Comparison of ENCODE assay signal across 9 mouse cellular contexts in the genomic region with DNA sequence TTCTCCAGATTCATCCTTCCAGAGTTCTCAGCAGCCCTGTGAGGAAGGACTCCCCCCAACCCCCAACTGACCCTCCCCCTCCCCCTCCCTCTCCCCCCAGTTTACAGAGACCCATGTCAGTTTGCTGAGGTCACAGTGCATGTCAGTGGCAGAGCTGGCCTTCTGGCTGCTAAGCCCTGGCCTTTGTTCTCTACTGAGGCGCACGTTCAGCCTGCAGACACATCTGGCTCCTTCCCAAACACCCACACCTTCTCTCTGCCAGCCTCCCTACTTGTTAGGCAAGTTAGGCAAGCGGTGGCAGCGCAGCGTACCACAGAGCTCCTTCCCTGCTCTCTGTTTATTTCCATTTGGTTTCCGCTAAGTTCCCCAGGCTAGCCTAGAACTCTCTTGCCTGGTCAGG. TPM values are rescaled to one million over a fixed set of nuclear protein-coding genes. Genes with fewer than 3 reads are reported as not detected.
DNase-seq lines count a peak whose midpoint lies in the region; ATAC-seq lines count a peak whose summit lies in the region.
"Had no signal": no experiment of that assay in that cellular context is flagged by ENCODE, and none has a peak within 500 bp of the region (broad histone marks: within the 10 kb centered on the region; RNA-seq: fewer than 3 reads in every experiment).

No protein-coding gene starts in this region.

- no peak for ATAC-seq in hindbrain, embryonic 16.5 days
- ATAC-seq in liver, embryonic 12.5 days, result peak; percentile 28; the same call in 1 of the 2 replicates
- peak; percentile 24; the same call in 1 of the 2 replicates for ATAC-seq in stomach, embryonic 14.5 days (ENCODE audit: insufficient number of reproducible peaks, insufficient read depth, low FRiP score, low read depth)

- no peaks in the 10 kb centered on the region for H3K36me3 ChIP-seq in heart, embryonic 10.5 days
- no peaks in the 10 kb centered on the region for H3K36me3 ChIP-seq in hindbrain, embryonic 16.5 days (ENCODE audit: control insufficient read depth, insufficient read depth, low read length)
- no peaks in the 10 kb centered on the region for H3K36me3 ChIP-seq in liver, embryonic 12.5 days
- H3K36me3 ChIP-seq in stomach, embryonic 14.5 days (ENCODE audit: control insufficient read depth, insufficient read depth, low read length), result no peaks in the 10 kb centered on the region

- H3K4me2 ChIP-seq in hindbrain, embryonic 16.5 days (ENCODE audit: low read length), result no peak overlapping the region
- H3K4me2 ChIP-seq in liver, embryonic 12.5 days, result no peak overlapping the region
- H3K4me2 ChIP-seq in stomach, embryonic 14.5 days (replicated peaks; ENCODE audit: low read depth, low read length), result no peak overlapping the region

- no peak overlapping the region for H3K9ac ChIP-seq in hindbrain, embryonic 16.5 days (ENCODE audit: low read depth, low read length)
- H3K9ac ChIP-seq in liver, embryonic 12.5 days, result no peak overlapping the region
- no peak overlapping the region for H3K9ac ChIP-seq in stomach, embryonic 14.5 days (replicated peaks; ENCODE audit: low read depth, low read length)

- H3K27me3 ChIP-seq in heart, embryonic 10.5 days (ENCODE audit: insufficient read depth, poor library complexity, severe bottlenecking), result no peaks in the 10 kb centered on the region
- no peaks in the 10 kb centered on the region for H3K27me3 ChIP-seq in hindbrain, embryonic 16.5 days (replicated peaks; ENCODE audit: control insufficient read depth, insufficient read depth, low read length)
- H3K27me3 ChIP-seq in liver, embryonic 12.5 days (replicated peaks), result no peaks in the 10 kb centered on the region
- no peaks in the 10 kb centered on the region for H3K27me3 ChIP-seq in stomach, embryonic 14.5 days (ENCODE audit: control insufficient read depth, insufficient read depth, low read length)

- no peak for DNase-seq in heart, embryonic 10.5 days (ENCODE audit: low spot score)
- DNase-seq in heart, postnatal 14 days, result no peak
- peak; percentile 61 for DNase-seq in adipocyte (ENCODE audit: low spot score)
- DNase-seq in gastrocnemius, postnatal 25 days, result no peak
- no peak for DNase-seq in adrenal gland, adult 8-10 months

- no peaks in the 10 kb centered on the region for H3K9me3 ChIP-seq in heart, embryonic 10.5 days
- no peaks in the 10 kb centered on the region for H3K9me3 ChIP-seq in hindbrain, embryonic 16.5 days (ENCODE audit: control insufficient read depth, low read length)
- H3K9me3 ChIP-seq in liver, embryonic 12.5 days (replicated peaks), result no peaks in the 10 kb centered on the region
- no peaks in the 10 kb centered on the region for H3K9me3 ChIP-seq in stomach, embryonic 14.5 days (ENCODE audit: control insufficient read depth, low read depth, low read length)

- H3K4me1 ChIP-seq in heart, embryonic 10.5 days, result peaks cover 61% of the 10 kb centered on the region
- H3K4me1 ChIP-seq in hindbrain, embryonic 16.5 days (ENCODE audit: control insufficient read depth, insufficient read depth, low read depth, low read length), result peaks cover 30% of the 10 kb centered on the region
- peaks cover 43% of the 10 kb centered on the region for H3K4me1 ChIP-seq in liver, embryonic 12.5 days
- H3K4me1 ChIP-seq in stomach, embryonic 14.5 days (ENCODE audit: control insufficient read depth, insufficient read depth, low read length), result peaks cover 42% of the 10 kb centered on the region

- WGBS in heart, embryonic 10.5 days, result 71% methylated on average over 6 of the region's 6 CpGs
- WGBS in hindbrain, embryonic 16.5 days, result 56% methylated on average over 6 of the region's 6 CpGs
- 83% methylated on average over 6 of the region's 6 CpGs for WGBS in liver, embryonic 12.5 days (ENCODE audit: insufficient replicate concordance)
- 46% methylated on average over 6 of the region's 6 CpGs for WGBS in stomach, embryonic 14.5 days

- peak overlapping the region; percentile 88 for H3K27ac ChIP-seq in heart, embryonic 10.5 days
- peak overlapping the region; percentile 18; the same call in 1 of the 2 replicates for H3K27ac ChIP-seq in hindbrain, embryonic 16.5 days (ENCODE audit: low read depth, low read length)
- H3K27ac ChIP-seq in liver, embryonic 12.5 days, result peak overlapping the region; percentile 65; the same call in 1 of the 2 replicates
- H3K27ac ChIP-seq in stomach, embryonic 14.5 days (ENCODE audit: low read length), result peak overlapping the region; percentile 27; the same call in 1 of the 2 replicates

- no peak overlapping the region for H3K4me3 ChIP-seq in heart, embryonic 10.5 days
- no peak overlapping the region for H3K4me3 ChIP-seq in hindbrain, embryonic 16.5 days (ENCODE audit: low read length)
- no peak overlapping the region for H3K4me3 ChIP-seq in liver, embryonic 12.5 days
- no peak overlapping the region for H3K4me3 ChIP-seq in stomach, embryonic 14.5 days (ENCODE audit: low read depth, low read length)
- H3K4me3 ChIP-seq: erythroblast, embryonic 14.5 days had no signal

- intact Hi-C loops in heart, postnatal 14 days (cut with DNase I), result no loop called here

RNA-seq across cellular contexts. Expression of a gene that starts 50.0 kb away (rescaled TPM):
- 0.52 TPM in 1 of 2 replicates, not detected in the other for polyA plus RNA-seq in heart, embryonic 10.5 days (2016; fragmentation: Nextera tagmentation; extraction: Ambion mirVana)
- not detected for total RNA-seq in heart, postnatal 14 days (2021)
- polyA plus RNA-seq in hindbrain, embryonic 16.5 days (2015; fragmentation: Nextera tagmentation; extraction: Ambion mirVana), result 0.19 TPM in 1 of 2 replicates, not detected in the other
- not detected in 2 replicates for polyA plus RNA-seq in liver, embryonic 12.5 days (2016; fragmentation: Nextera tagmentation; extraction: Ambion mirVana)
- polyA plus RNA-seq in stomach, embryonic 14.5 days (2014; fragmentation: Nextera tagmentation; extraction: Ambion mirVana), result not detected in 2 replicates
- not detected for total RNA-seq in gastrocnemius, postnatal 25 days (2021)
- not detected for total RNA-seq in adrenal gland, adult 8-10 months (2022)
- polyA plus RNA-seq: erythroblast, embryonic 14.5 days had no signal

Comparison
In these comparisons a context has a peak if more than half of its experiments do, and no peak if none do; other contexts are left out.
1. H3K27ac ChIP-seq: peak in every context shown above with its lines; median percentile 88 in heart, embryonic 10.5 days; 65 in liver, embryonic 12.5 days; 27 in stomach, embryonic 14.5 days; 18 in hindbrain, embryonic 16.5 days.